Mouse (Mus musculus) small intestine, adult 10 weeks (tissue): ENCODE measurements around the gene Smim7. TPM values are rescaled to one million over a fixed set of nuclear protein-coding genes. Genes with fewer than 3 reads are reported as not detected.

Source experiments
- polyA plus RNA-seq: library from polyadenylated mRNA; stranded (reverse); fragments of 350-450 nt; fragmentation: Illumina TruSeq; extraction: RNeasy Lipid Tissue Mini Kit (QIAGEN cat#74804); gene quantifications from one replicate; pipeline ENCODE4 v1.2.3, GENCODE M21; 2014; ENCODE audit warnings: low replicate concordance

Gene Smim7
- 31.6 TPM for polyA plus RNA-seq

DNA sequence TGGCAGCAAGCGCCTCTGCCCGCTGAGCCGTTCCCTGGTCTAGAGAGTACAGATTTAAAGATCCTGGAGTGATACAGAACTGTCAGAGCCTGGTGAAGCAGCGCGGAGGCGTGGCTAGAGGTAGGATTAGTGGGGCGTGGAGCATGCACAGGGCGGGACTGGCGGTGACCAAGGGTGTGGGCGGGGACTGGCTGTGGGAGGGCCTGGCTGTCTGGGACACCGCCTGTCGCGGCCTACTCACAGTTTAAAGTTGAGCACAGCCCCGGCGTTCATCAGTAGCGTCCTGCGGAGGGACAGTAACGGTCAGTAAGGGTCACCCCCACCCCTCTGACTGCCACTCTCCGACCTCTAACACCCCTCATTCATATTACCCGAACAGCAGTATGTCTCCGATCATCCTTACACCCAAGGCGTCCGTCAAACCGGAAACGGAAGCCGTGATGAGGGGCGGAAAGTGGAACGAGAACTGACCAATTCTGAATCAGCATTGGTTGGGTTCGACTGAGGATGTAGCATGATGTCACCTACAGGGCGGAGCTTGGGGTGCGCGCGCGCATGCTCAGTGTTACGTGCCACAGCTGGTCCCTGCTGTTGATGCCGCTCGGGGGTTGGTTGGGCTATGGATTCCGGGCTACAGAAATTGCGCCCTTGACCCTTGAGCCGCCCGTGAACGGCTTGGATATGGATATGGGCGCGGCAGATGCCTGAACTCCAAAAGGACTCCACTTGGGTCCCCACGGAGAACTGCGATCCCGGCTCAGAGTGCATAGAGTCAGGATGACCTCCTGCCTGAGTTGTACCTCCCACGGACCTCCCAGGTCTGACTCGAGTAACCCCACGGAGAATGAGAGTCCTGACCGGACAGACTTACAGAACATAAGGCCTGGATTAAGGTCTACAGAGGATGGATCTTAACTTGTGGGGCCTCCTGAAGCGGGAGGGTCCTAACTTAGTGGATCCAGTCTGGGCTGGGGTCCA lies at the start of gene Smim7:
TSS of gene Smim7 (minus strand) at position 456 of the 978 bp plus-strand sequence.

DNA sequence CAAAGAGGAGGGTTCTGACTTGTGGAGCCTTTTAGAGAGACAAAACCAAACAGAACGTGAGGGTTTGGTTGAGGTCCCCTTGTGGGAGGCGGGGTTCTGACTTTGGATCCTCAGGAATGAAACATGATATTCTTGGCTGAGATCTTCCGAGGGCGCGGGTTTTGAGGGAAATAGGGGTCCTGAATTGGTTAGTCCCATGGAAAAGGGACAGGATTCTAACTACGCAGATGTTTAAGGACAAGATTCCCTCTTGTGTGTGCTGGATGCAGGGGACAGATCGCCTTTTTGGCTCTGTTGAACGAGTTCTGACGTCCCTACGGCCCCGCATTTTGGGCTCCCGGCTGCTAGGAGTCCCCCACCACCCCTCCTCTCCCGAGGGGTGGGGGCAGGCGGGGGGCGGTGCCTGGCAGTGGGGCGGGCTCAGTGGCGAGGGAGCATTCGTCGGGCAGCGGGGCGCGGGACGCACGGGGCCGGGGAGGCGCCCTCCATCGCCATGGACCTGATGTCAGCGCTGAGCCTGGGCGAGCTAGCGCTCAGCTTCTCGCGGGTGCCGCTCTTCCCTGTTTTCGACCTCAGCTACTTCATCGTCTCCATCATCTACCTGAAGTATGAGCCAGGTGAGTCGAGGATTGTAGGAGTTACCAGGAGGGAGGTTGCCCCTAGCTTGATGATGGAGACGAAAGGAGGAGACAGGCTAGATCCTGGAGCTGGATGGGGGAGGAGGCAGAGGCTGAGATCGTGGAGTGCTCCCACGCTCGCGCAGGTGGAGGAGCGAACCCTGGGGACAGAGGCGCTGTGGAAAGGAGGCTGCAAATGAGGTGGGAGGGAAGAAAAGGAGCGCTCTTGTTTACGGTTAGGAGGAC lies 954 bp upstream of the Smim7 start, which contains the start of gene Tmem38a:
TSS of gene Tmem38a (plus strand) at position 445 of the 863 bp plus-strand sequence.

DNA sequence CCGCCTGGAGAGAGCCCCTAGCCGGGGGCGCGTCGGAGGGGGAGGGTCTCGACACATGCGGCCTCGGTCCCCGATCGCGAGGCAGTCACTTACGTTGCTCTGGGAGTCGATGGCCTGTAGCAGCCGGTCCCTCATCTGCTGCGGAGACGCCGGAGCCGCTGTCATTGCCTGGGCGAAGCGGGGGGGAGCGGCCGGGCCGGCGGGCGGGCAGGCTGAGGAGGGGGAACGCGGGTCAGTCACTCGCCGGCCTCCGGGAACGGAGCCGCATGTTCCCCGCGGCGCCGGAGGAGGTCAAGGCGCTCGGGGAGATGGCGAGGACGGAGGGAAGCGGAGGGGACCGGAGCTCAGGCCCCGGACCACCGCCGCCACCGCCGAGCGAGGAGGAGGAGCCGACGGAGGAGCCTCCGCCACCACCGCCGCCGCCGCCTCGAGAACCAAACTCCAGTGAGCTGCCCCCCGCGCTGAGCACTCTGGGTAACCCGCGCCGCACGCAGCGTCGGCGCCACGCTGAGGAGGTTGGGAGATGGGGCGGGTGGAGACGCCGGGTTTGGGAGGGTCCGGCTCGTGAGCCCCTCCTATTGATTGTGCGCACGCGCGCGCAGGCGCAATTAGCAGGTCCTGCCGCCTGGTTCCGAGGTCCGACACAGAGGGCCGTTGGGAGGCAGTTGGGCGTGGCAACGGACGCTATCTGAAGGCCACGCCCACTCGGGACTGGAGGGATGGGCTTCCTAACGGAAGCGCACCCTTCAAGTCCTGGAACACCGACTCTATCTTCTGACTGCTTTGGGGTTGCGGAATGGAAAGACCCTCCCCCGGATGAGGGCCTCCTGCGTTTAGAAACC lies 22.9 kb downstream of the Smim7 start, which contains the start of gene Med26:
TSS of gene Med26 (minus strand) at position 469 of the 842 bp plus-strand sequence.

Other genes starting within 250 kb of the Smim7 start
- 33.9 TPM for gene Eps15l1, start 149.6 kb downstream of the Smim7 start, polyA plus RNA-seq
- not detected for gene Calr3, start 127.2 kb downstream of the Smim7 start, polyA plus RNA-seq
- gene 1700030K09Rik, start 127.2 kb downstream of the Smim7 start, polyA plus RNA-seq, result 0.37 TPM
- gene Cherp, start 95.9 kb downstream of the Smim7 start, polyA plus RNA-seq, result 4.2 TPM
- gene Slc35e1, start 78.5 kb downstream of the Smim7 start, polyA plus RNA-seq, result 47.7 TPM
- gene Med26, start 22.8 kb downstream of the Smim7 start, polyA plus RNA-seq, result 1.1 TPM
- gene Tmem38a, start 967 bp upstream of the Smim7 start, polyA plus RNA-seq, result 0.45 TPM
- gene Nwd1, start 75.6 kb upstream of the Smim7 start, polyA plus RNA-seq, result 0.04 TPM
- 5.0 TPM for gene Sin3b, start 152.2 kb upstream of the Smim7 start, polyA plus RNA-seq
- 0.56 TPM for gene F2rl3, start 190.8 kb upstream of the Smim7 start, polyA plus RNA-seq